Mouse (Mus musculus) neural tube, embryonic 15.5 days (tissue): ENCODE measurements around the gene Ndufb8. TPM values are rescaled to one million over a fixed set of nuclear protein-coding genes. Genes with fewer than 3 reads are reported as not detected.

Source experiments
- ATAC-seq: fragments of 200-750 bp; cut with Nextera tagmentation; 2 replicates; pipeline ENCODE4 v1.8.0; 2017; ENCODE audit warnings: mild to moderate bottlenecking, moderate TSS enrichment, moderate library complexity; ENCODE audit not compliant: low FRiP score
- H3K27ac ChIP-seq: fragments of 300-500 bp; sonication (generic); replicated peaks from 2 replicates; pipeline ENCODE4 v1.5.1; 2015; ENCODE audit warnings: mild to moderate bottlenecking, inconsistent platforms
- H3K27me3 ChIP-seq: fragments of 300-500 bp; sonication (generic); replicated peaks from 2 replicates; pipeline ENCODE4 v1.6.1; 2015; ENCODE audit warnings: inconsistent platforms
- H3K36me3 ChIP-seq: fragments of 300-500 bp; sonication (generic); 2 replicates; pipeline ENCODE4 v1.6.1; 2015; ENCODE audit warnings: inconsistent platforms
- H3K4me1 ChIP-seq: fragments of 300-500 bp; sonication (generic); 2 replicates; pipeline ENCODE4 v1.6.1; 2015; ENCODE audit warnings: inconsistent platforms
- H3K4me2 ChIP-seq: fragments of 300-500 bp; sonication (generic); 2 replicates; pipeline ENCODE4 v1.6.1; 2015; ENCODE audit warnings: inconsistent platforms, mild to moderate bottlenecking, moderate library complexity
- H3K4me3 ChIP-seq: fragments of 300-500 bp; sonication (generic); replicated peaks from 2 replicates; pipeline ENCODE4 v1.5.1; 2015; ENCODE audit warnings: mild to moderate bottlenecking, inconsistent platforms
- H3K9ac ChIP-seq: fragments of 300-500 bp; sonication (generic); replicated peaks from 2 replicates; pipeline ENCODE4 v1.6.1; 2015; ENCODE audit warnings: mild to moderate bottlenecking, inconsistent platforms
- H3K9me3 ChIP-seq: fragments of 300-500 bp; sonication (generic); replicated peaks from 2 replicates; pipeline ENCODE4 v1.6.1; 2016; ENCODE audit warnings: inconsistent platforms
- WGBS: fragments of 180-500 bp; shearing (Covaris S2); methylation state at CpG from one replicate; pipeline ENCODE4 v1.1.7; 2015; ENCODE audit warnings: mixed read lengths; 5-methylcytosine and 5-hydroxymethylcytosine counted together
- polyA plus RNA-seq: library from polyadenylated mRNA; unstranded; fragments of >200 nt; fragmentation: Nextera tagmentation; extraction: Ambion mirVana; gene quantifications from 2 replicates; pipeline ENCODE4 v1.2.1, GENCODE M21; 2015

Ndufb8 gene
- polyA plus RNA-seq, 1 experiment from 2014 or later: 813 TPM

GRCm38 (mm10) chr19:44530018-44530417 lies 25.2 kb downstream of the Ndufb8 start:
- H3K27me3 ChIP-seq: no peaks in the 10 kb centered on the region
- no peak overlapping the region for H3K4me2 ChIP-seq
- H3K27ac ChIP-seq: no peak overlapping the region
- ATAC-seq: no peak
- 83% methylated on average over 6 of the region's 6 CpGs for WGBS
- H3K9ac ChIP-seq: no peak overlapping the region
- H3K4me1 ChIP-seq: no peaks in the 10 kb centered on the region
- H3K36me3 ChIP-seq: no peaks in the 10 kb centered on the region
- H3K9me3 ChIP-seq: no peaks in the 10 kb centered on the region
- no peak overlapping the region for H3K4me3 ChIP-seq

- no peak overlapping the region for H3K27ac ChIP-seq
- no peak overlapping the region for H3K9ac ChIP-seq
- no peak overlapping the region for H3K4me2 ChIP-seq
- no peak overlapping the region for H3K4me3 ChIP-seq
- no peaks in the 10 kb centered on the region for H3K4me1 ChIP-seq
- H3K36me3 ChIP-seq: no peaks in the 10 kb centered on the region
- no peaks in the 10 kb centered on the region for H3K9me3 ChIP-seq
- no peaks in the 10 kb centered on the region for H3K27me3 ChIP-seq
- ATAC-seq: no peak
- WGBS: 83% methylated on average over 9 of the region's 9 CpGs
These were observed 29.6 kb downstream of the Ndufb8 start for GRCm38 (mm10) chr19:44525551-44526205.

GRCm38 (mm10) chr19:44519152-44519551 lies 36.1 kb downstream of the Ndufb8 start:
- no peaks in the 10 kb centered on the region for H3K36me3 ChIP-seq
- no peaks in the 10 kb centered on the region for H3K9me3 ChIP-seq
- peaks cover 37% of the 10 kb centered on the region for H3K27me3 ChIP-seq
- ATAC-seq: no peak
- 12% methylated on average over 7 of the region's 7 CpGs for WGBS
- H3K4me1 ChIP-seq: peaks cover 17% of the 10 kb centered on the region
- H3K27ac ChIP-seq: no peak overlapping the region
- H3K9ac ChIP-seq: no peak overlapping the region
- no peak overlapping the region for H3K4me3 ChIP-seq
- H3K4me2 ChIP-seq: no peak overlapping the region

GRCm38 (mm10) chr19:44517996-44518768 lies 37.1 kb downstream of the Ndufb8 start:
- H3K36me3 ChIP-seq: no peaks in the 10 kb centered on the region
- H3K9me3 ChIP-seq: no peaks in the 10 kb centered on the region
- H3K4me3 ChIP-seq: no peak overlapping the region
- ATAC-seq: no peak
- H3K4me2 ChIP-seq: no peak overlapping the region
- H3K9ac ChIP-seq: no peak overlapping the region
- peaks cover 44% of the 10 kb centered on the region for H3K27me3 ChIP-seq
- no peak overlapping the region for H3K27ac ChIP-seq
- 55% methylated on average over 12 of the region's 12 CpGs for WGBS
- peaks cover 18% of the 10 kb centered on the region for H3K4me1 ChIP-seq

- H3K9ac ChIP-seq: no peak overlapping the region
- no peaks in the 10 kb centered on the region for H3K9me3 ChIP-seq
- WGBS: 38% methylated on average over 6 of the region's 6 CpGs
- no peak for ATAC-seq
- H3K4me1 ChIP-seq: peaks cover 37% of the 10 kb centered on the region
- H3K4me3 ChIP-seq: no peak overlapping the region
- no peaks in the 10 kb centered on the region for H3K36me3 ChIP-seq
- no peak overlapping the region for H3K4me2 ChIP-seq
- no peak overlapping the region for H3K27ac ChIP-seq
- peaks cover 68% of the 10 kb centered on the region for H3K27me3 ChIP-seq
These were observed 39.5 kb downstream of the Ndufb8 start for GRCm38 (mm10) chr19:44515769-44516168.

GRCm38 (mm10) chr19:44514521-44515451 lies 40.5 kb downstream of the Ndufb8 start:
- WGBS: 7% methylated on average over 14 of the region's 14 CpGs
- Histone ChIP-seq H3K4me3 (no peak overlapping the region), H3K27me3 (peaks cover 78% of the 10 kb centered on the region), H3K9ac (no peak overlapping the region), H3K4me1 (peaks cover 46% of the 10 kb centered on the region), H3K27ac (peak overlapping the region; percentile 14; the same call in 1 of the 2 replicates), H3K36me3 (no peaks in the 10 kb centered on the region), H3K9me3 (no peaks in the 10 kb centered on the region), H3K4me2 (no peak overlapping the region)
- ATAC-seq: peak; percentile 53; the same call in 1 of the 2 replicates

GRCm38 (mm10) chr19:44513921-44514482 lies 41.2 kb downstream of the Ndufb8 start:
- Histone ChIP-seq H3K4me3 (no peak overlapping the region), H3K27me3 (peaks cover 79% of the 10 kb centered on the region), H3K4me1 (peaks cover 44% of the 10 kb centered on the region), H3K27ac (peak overlapping the region; percentile 14; the same call in 1 of the 2 replicates), H3K36me3 (no peaks in the 10 kb centered on the region), H3K9me3 (no peaks in the 10 kb centered on the region), H3K4me2 (no peak overlapping the region), H3K9ac (no peak overlapping the region)
- WGBS: 22% methylated on average over 7 of the region's 7 CpGs
- ATAC-seq: no peak

GRCm38 (mm10) chr19:44513054-44513833 lies 42.0 kb downstream of the Ndufb8 start:
- ATAC-seq: no peak
- H3K4me2 ChIP-seq: no peak overlapping the region
- H3K36me3 ChIP-seq: no peaks in the 10 kb centered on the region
- WGBS: 21% methylated on average over 11 of the region's 11 CpGs
- H3K9me3 ChIP-seq: no peaks in the 10 kb centered on the region
- no peak overlapping the region for H3K27ac ChIP-seq
- no peak overlapping the region for H3K9ac ChIP-seq
- H3K4me3 ChIP-seq: no peak overlapping the region
- peaks cover 44% of the 10 kb centered on the region for H3K4me1 ChIP-seq
- peaks cover 77% of the 10 kb centered on the region for H3K27me3 ChIP-seq

GRCm38 (mm10) chr19:44512601-44513000 lies 42.6 kb downstream of the Ndufb8 start:
- Histone ChIP-seq H3K27me3 (peaks cover 70% of the 10 kb centered on the region), H3K9ac (no peak overlapping the region), H3K36me3 (no peaks in the 10 kb centered on the region), H3K4me1 (peaks cover 44% of the 10 kb centered on the region), H3K4me3 (no peak overlapping the region), H3K27ac (no peak overlapping the region), H3K9me3 (no peaks in the 10 kb centered on the region), H3K4me2 (no peak overlapping the region)
- ATAC-seq: no peak
- 33% methylated on average over 5 of the region's 5 CpGs for WGBS

GRCm38 (mm10) chr19:44511451-44512231 lies 43.6 kb downstream of the Ndufb8 start:
- Histone ChIP-seq H3K27ac (no peak overlapping the region), H3K4me3 (peak overlapping the region; percentile 54), H3K4me1 (peaks cover 44% of the 10 kb centered on the region), H3K27me3 (peaks cover 73% of the 10 kb centered on the region), H3K36me3 (no peaks in the 10 kb centered on the region), H3K9me3 (no peaks in the 10 kb centered on the region), H3K4me2 (peak overlapping the region; percentile 100), H3K9ac (peak overlapping the region; percentile 48)
- WGBS: under 1% methylated on average over 64 of the region's 66 CpGs
- ATAC-seq: peak; percentile 69; the same call in 1 of the 2 replicates
